Mouse (Mus musculus) naive thymus-derived CD4-positive, alpha-beta T cell, adult 2 months (primary cell): ENCODE data around the gene Rhbdl2.

Experiments used
- DNase-seq: peaks from one replicate; pipeline ENCODE4 v3.0.0-alpha.2; 2011; ENCODE audit warnings: low read depth

The Rhbdl2 gene

DNA sequence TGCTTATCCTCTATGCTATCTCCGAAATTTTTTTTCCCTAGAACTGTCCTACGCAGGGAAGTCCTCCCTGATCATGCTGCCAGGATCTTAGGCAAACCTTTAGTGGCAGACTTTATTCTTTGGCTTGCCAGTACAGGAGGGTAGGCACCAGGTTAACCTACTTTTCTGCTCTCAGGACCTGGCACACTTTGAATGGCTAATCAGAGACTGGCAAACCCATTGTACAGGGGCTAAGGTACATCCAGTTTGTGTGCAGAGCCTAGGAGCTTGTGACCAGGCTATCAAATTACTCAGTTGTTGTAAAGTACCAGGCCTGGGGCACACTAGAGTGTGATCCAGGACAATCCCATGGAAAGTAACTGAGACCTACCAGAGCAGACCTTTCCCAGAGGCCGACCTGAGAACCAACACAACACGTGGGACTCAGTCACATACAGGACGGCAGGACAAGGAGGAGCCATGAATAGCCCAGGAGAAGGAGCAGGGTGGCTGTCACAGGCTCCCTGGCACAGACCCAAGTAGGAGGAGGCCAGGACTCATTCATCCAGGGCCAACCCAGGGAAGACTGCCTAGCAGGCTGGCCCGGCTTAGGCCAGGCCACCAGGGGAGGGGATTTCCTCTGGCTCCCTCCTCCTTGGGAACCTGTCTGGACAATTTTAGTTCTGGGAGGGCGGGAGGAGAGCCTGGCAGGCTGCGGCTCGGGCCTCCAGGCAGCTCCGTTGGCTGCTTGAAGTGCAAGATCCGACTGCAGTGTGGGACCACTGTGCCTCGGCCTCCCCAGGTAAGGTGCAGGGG is at the start of gene Rhbdl2:
Gene Rhbdl2, plus strand, starts transcription at position 684 of the 795 bp plus-strand sequence.
- DNase-seq = no peak

GRCm38 (mm10) chr4:123738708-123739107 is 49.0 kb upstream of the Rhbdl2 start:
- no peak for DNase-seq

DNA sequence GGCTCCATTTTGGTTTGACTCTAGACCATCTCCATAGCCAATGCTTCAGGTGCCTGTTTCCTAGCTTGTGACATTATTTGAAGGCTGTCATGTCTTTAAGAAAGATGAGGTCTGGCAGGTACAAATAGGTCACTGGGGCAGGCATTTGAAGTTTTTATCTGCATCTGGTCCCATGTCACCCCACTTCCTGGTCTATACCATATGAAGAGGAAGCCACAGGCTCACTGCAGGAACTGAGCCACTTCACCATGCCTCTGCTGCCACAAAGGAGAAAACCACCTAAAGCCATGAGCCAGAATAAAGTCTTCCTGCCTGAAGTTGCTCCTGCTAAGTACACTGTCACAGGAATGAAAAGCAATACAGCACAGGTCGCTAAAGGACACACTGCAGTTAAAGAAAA is 44.8 kb upstream of the Rhbdl2 start:
- DNase-seq = no peak

DNA sequence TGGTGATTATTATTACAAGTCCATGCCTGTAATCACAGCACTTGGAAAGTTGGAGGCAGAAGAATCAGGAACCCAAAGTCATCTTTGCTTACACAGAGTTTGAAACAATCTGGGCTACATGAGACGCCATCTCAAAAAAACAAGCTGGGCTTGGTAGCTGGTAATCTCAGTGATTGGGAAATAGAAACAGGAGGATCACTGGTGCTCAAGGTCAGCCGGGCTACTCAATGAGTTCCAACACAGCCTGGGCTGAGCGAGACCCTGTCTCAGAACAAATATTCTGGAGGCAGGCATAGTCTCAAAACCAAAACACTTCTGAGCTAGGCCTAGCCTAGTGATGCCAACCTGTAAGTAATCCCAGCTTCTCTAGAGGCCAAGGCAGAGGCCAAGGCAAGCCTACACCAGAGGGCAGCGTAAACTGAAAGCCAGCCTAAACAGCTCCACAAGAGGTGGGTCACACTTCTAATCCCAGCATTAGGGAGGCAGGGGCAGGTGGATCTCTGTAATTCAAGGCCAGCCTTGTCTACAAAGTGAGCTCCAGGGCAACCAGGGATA is 42.4 kb upstream of the Rhbdl2 start:
- no peak for DNase-seq

DNA sequence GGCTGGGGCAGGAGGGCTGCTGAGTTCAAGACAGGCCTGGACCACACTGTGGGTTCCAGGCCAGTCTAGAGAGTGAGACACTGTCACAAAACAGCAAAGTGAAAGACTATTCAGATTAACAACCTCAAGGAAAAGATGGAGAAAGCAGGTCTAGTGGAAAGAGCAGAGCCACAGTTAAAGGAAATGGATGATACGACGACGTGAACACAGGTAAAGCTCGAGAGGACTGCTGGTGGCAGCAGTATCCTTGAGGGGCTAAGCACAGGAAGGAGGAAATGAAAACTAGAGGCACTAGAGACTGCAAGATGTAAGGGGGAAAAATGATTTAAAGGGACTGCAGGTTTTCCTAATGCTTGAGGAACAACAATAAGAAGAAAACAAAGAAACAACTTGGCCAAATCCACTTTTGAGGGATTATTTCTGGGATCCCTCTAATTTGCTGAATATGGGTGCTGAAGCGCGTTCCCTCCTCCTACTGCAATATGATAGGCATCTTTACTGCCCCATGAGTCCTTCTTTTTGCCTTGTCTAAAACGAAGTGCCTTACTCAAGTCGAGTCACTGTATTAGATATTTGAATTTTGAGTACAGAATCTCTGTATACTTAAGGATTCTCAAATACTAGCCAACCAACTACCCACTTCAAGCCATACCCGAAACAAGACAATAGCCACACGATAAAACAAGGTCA is 38.8 kb upstream of the Rhbdl2 start:
- DNase-seq = peak; percentile 46

GRCm38 (mm10) chr4:123749484-123750130 is 38.1 kb upstream of the Rhbdl2 start:
- DNase-seq = no peak

- peak; percentile 97 for DNase-seq
These were observed 37.5 kb upstream of the Rhbdl2 start, which contains the start of gene Akirin1 for GRCm38 (mm10) chr4:123750152-123750651. Gene Akirin1, minus strand, starts transcription at chr4:123750345.

- DNase-seq = no peak
These were observed 36.9 kb upstream of the Rhbdl2 start for GRCm38 (mm10) chr4:123750707-123751312.

- DNase-seq = no peak
These were observed 29.4 kb upstream of the Rhbdl2 start for GRCm38 (mm10) chr4:123758306-123758705.

GRCm38 (mm10) chr4:123765071-123765470 is 22.6 kb upstream of the Rhbdl2 start:
- no peak for DNase-seq

- no peak for DNase-seq
These were observed 19.9 kb upstream of the Rhbdl2 start for GRCm38 (mm10) chr4:123767807-123768206.

DNA sequence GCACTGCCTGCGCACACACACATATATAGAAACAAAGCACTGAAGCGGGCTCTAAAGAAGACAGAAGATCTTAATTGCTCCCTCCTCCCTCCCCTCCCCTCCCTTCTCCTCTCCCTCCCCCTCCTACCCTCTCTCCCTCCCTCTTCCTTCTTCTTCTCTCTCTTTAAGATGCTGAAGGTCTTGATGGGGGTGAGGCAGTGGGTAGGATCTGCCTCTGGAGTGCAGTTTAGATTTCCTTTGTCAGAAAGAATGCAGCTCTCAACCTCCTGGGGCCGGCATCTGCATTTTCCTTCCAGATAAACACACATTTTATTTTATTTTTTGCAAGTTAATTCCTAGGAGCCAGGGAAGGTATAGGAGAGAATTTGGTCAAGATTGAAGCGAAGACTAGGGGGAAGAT is 19.4 kb upstream of the Rhbdl2 start:
- DNase-seq = no peak

- no peak for DNase-seq
These were observed 5.0 kb downstream of the Rhbdl2 start for GRCm38 (mm10) chr4:123792666-123793065.

GRCm38 (mm10) chr4:123793136-123793535 is 5.5 kb downstream of the Rhbdl2 start:
- DNase-seq = no peak

DNA sequence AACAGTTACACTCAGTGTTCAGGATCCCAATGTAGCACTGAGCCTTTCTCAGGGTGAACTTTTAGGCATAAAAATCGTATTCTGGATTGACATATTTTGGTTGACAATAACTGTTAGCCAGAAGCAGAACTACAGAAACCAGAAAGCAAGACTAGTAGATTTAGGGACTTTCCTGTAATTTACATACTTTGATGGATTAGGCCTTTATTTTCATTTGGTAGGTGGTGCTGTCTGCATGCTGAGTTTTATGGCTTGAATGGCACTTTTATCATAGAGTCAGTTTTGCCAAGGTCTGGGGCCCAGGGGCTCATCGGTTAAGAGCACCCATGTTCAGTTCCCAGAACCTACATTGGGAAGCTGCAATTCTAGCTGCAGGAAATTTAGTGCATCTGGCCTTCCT is 7.4 kb downstream of the Rhbdl2 start:
- no peak for DNase-seq

- DNase-seq = no peak
These were observed 9.7 kb downstream of the Rhbdl2 start for GRCm38 (mm10) chr4:123797403-123797802.

- DNase-seq = no peak
These were observed 10.2 kb downstream of the Rhbdl2 start for GRCm38 (mm10) chr4:123797856-123798255.

DNA sequence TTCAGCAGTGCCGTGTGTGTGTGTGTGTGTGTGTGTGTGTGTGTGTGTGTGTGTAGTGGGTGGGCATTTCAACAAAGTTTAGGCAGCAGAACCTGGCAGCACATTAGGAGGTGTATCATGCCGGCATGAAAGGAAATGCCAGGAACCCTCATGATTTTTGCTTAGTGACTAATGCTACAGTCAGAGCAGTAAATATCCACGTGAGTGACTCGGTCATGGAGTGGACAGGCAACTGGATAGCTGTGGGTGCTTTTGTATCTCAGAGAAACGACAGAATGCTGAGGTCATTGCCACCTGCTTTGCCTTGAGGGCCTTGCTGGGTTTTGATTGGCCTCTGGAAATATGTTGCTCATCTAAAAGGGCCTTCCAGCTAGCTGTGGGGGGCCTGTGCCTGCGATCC is 16.0 kb downstream of the Rhbdl2 start:
- DNase-seq = no peak

GRCm38 (mm10) chr4:123808304-123808703 is 20.6 kb downstream of the Rhbdl2 start:
- DNase-seq = no peak

DNA sequence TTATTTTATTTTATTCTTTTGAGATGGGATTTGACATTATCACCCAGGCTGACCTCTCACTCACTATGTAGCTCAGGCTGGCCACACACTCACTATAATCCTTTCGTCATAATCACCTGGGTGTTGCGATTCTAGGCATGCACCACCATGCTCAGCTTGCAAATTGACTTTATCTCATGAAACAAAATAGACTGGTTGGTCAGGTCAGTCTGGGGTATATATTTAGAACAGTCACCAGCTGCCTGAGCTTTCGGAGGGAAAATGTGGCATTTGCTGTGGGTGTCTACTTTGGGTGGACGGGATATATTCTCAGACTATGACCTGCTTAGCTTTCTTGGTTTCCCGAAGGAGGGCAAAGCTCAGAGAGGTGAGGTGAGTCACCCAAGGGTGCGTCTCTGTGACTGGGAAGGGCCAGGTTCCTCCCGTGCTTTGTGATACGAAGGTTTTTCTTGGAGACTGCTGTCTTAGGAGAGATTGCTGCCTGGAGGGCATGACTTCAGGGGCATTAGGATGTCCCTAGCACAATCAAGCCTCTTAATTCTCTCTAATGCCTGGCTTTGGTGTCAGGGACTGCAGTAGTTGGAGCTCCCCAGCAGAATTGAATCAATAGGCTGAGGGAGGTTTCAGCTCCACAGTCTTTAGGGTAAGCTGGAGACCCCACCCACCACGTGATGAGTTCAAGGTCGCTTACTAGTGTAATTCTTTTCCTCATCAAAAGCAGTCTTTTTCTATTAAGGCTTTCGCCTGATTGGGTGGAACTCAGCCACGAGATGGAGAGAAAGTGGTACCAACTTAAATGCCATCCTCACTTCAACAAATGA is 23.0 kb downstream of the Rhbdl2 start:
- no peak for DNase-seq

- no peak for DNase-seq
These were observed 24.9 kb downstream of the Rhbdl2 start for GRCm38 (mm10) chr4:123812525-123812924.
